Mouse (Mus musculus): Measurements from ENCODE around the gene Cep97.
"Not testable (repeated sequence)": the region's sequence is repeated elsewhere in the genome, so short reads cannot be mapped to it uniquely, and the experiment has no call there.

The Cep97 gene

GRCm38 (mm10) chr16:55947876-55948410 lies 13.3 kb upstream of the Cep97 start:
- DNase-seq (ENCODE audit: low read depth, low spot score): not testable (repeated sequence)

GRCm38 (mm10) chr16:55947266-55947665 lies 12.6 kb upstream of the Cep97 start:
- DNase-seq (ENCODE audit: low read depth, low spot score): no peak

GRCm38 (mm10) chr16:55940781-55941180 lies 6.1 kb upstream of the Cep97 start:
- DNase-seq (ENCODE audit: low read depth, low spot score): no peak

- DNase-seq (ENCODE audit: low read depth, low spot score): no peak
Measured at GRCm38 (mm10) chr16:55939703-55940102, 5.0 kb upstream of the Cep97 start.

GRCm38 (mm10) chr16:55938761-55939160 lies 4.1 kb upstream of the Cep97 start:
- DNase-seq (ENCODE audit: low read depth, low spot score): no peak

GRCm38 (mm10) chr16:55933681-55934343 lies 843 bp downstream of the Cep97 start:
- peak; percentile 48 for DNase-seq (ENCODE audit: low read depth, low spot score)

GRCm38 (mm10) chr16:55924010-55924409 lies 10.6 kb downstream of the Cep97 start:
- no peak for DNase-seq (ENCODE audit: low read depth, low spot score)

- no peak for DNase-seq (ENCODE audit: low read depth, low spot score)
Measured at GRCm38 (mm10) chr16:55922079-55922478, 12.6 kb downstream of the Cep97 start.

GRCm38 (mm10) chr16:55914716-55915115 lies 19.9 kb downstream of the Cep97 start:
- DNase-seq (ENCODE audit: low read depth, low spot score): no peak

GRCm38 (mm10) chr16:55910208-55910793 lies 24.4 kb downstream of the Cep97 start:
- no peak for DNase-seq (ENCODE audit: low read depth, low spot score)

- no peak for DNase-seq (ENCODE audit: low read depth, low spot score)
Measured at GRCm38 (mm10) chr16:55906928-55907679, 27.6 kb downstream of the Cep97 start.

GRCm38 (mm10) chr16:55905370-55905769 lies 29.3 kb downstream of the Cep97 start:
- no peak for DNase-seq (ENCODE audit: low read depth, low spot score)

- DNase-seq (ENCODE audit: low read depth, low spot score): no peak
Measured at GRCm38 (mm10) chr16:55901839-55902756, 32.6 kb downstream of the Cep97 start.

- peak; percentile 84 for DNase-seq (ENCODE audit: low read depth, low spot score)
Measured at GRCm38 (mm10) chr16:55898385-55899002, 36.2 kb downstream of the Cep97 start.

- DNase-seq (ENCODE audit: low read depth, low spot score): peak; percentile 82
Measured at GRCm38 (mm10) chr16:55895651-55896095, 39.0 kb downstream of the Cep97 start.

- DNase-seq (ENCODE audit: low read depth, low spot score): peak; percentile 94
Measured at GRCm38 (mm10) chr16:55894893-55895650, 39.6 kb downstream of the Cep97 start, which contains the start of gene Nxpe3. Nxpe3 (minus strand) TSS chr16:55895285.

GRCm38 (mm10) chr16:55894536-55894892 lies 40.1 kb downstream of the Cep97 start:
- DNase-seq (ENCODE audit: low read depth, low spot score): peak; percentile 58

- DNase-seq (ENCODE audit: low read depth, low spot score): no peak
Measured at GRCm38 (mm10) chr16:55893410-55894107, 41.1 kb downstream of the Cep97 start.

- DNase-seq (ENCODE audit: low read depth, low spot score): no peak
Measured at GRCm38 (mm10) chr16:55892484-55892883, 42.2 kb downstream of the Cep97 start.
